Mouse (Mus musculus): ENCODE measurements at regions not wholly inside any gene's neighbourhood (a gene's known extent, or its start where the extent isn't known, plus 50 kb on each side); places are given as distances from the start of the nearest gene placed in this dataset.

DNA sequence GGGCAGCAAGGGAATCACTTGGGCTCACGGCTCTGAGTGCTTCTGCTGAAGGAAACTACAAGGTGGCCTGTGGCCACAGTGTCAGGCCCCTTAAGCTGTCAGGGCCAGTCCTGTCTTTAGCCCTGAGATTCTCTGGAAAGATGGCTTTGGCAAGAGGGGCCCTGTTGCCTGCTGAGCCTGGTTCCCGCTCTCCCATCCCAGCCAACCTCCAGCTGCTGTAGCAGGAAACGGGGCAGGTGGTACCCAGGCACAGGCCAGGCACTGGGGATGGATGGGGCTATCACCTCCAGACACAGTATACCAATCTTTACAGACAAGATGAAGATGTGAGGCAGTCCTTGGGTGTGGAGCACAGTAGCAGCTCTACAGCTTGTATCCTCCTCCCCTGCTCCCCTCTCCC, 54.6 kb upstream of the Otos start:
- Histone ChIP-seq H3K27ac (no peak overlapping the region), H3K36me3 (replicated peaks) (no peaks in the 10 kb centered on the region)

DNA sequence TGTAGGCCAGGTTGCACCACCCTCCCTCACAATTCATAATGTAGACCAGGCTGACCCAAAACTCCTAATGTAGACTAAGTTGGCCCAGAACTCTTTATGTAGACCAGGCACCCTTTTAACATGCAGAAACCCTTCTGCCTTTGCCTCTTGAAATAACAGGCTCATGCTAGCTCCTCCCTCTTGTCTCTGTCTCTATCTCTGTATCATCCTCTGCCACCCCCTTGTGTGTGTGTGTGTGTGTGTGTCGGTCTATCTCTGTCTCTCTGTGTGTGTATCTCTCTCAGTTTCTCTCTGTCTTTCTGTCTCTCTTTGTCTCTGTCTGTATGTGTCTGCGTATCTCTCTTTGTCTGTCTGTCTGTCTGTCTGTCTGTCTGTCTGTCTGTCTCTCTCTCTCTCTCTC, 51.5 kb upstream of the Otos start:
- H3K4me2 ChIP-seq = no peak overlapping the region
- H3K27ac ChIP-seq = peak overlapping the region; percentile 75; the same call in 1 of the 2 replicates
- peaks cover 4% of the 10 kb centered on the region; the same call in 1 of the 2 replicates for H3K27me3 ChIP-seq
- H3K36me3 ChIP-seq (replicated peaks) = no peaks in the 10 kb centered on the region
- ATAC-seq (ENCODE audit: low FRiP score) = no peak
- no peak overlapping the region for H3K9ac ChIP-seq
- H3K4me3 ChIP-seq (replicated peaks) = no peak overlapping the region
- WGBS = 92% methylated on average over 2 of the region's 2 CpGs
- peaks cover 31% of the 10 kb centered on the region for H3K4me1 ChIP-seq
- H3K9me3 ChIP-seq = no peaks in the 10 kb centered on the region

More for the DNA sequence above, 54.6 kb upstream of the Otos start:
- Histone ChIP-seq H3K27me3 (peaks cover 4% of the 10 kb centered on the region; the same call in 1 of the 2 replicates), H3K4me1 (peaks cover 21% of the 10 kb centered on the region), H3K9ac (no peak overlapping the region), H3K4me3 (replicated peaks) (no peak overlapping the region), H3K9me3 (no peaks in the 10 kb centered on the region), H3K4me2 (no peak overlapping the region)
- ATAC-seq (ENCODE audit: low FRiP score) = no peak
- WGBS = 76% methylated on average over 3 of the region's 3 CpGs

GRCm38 (mm10) chr1:92699697-92700096, 51.1 kb upstream of the Otos start:
- peak; percentile 13; the same call in 1 of the 2 replicates for ATAC-seq (ENCODE audit: low FRiP score)

DNA sequence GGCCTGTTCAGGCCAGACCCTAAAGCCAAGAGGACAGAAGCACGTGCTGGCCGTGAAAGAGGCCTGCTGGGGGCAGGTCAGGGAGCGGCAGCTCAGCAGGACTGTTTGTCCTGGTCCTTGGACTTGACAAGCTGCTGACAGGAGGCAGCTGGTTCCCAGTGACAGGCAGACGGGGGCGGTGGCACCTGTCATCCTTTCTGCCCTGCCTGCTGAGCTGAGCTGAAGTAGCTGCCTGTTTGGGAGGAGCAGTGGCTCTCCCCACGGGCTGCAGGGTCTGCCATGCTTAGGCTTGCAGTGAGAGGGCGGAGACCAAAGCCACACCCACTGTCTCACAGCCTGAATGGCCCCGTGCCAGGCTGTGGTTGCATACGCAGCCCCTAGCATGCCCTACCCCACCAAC, 50.4 kb upstream of the Otos start:
- Histone ChIP-seq H3K36me3 (replicated peaks) (no peaks in the 10 kb centered on the region), H3K9me3 (no peaks in the 10 kb centered on the region), H3K27me3 (peaks cover 4% of the 10 kb centered on the region; the same call in 1 of the 2 replicates), H3K4me1 (peaks cover 31% of the 10 kb centered on the region), H3K27ac (peak overlapping the region; percentile 75), H3K4me2 (peak overlapping the region; percentile 32), H3K9ac (no peak overlapping the region), H3K4me3 (replicated peaks) (no peak overlapping the region)
- WGBS = 2% methylated on average over 9 of the region's 9 CpGs
- ATAC-seq (ENCODE audit: low FRiP score) = peak; percentile 90

More at GRCm38 (mm10) chr1:92699697-92700096, 51.1 kb upstream of the Otos start:
- 8% methylated on average over 6 of the region's 6 CpGs for WGBS
- Histone ChIP-seq H3K27ac (peak overlapping the region; percentile 75), H3K4me2 (peak overlapping the region; percentile 32), H3K4me1 (peaks cover 31% of the 10 kb centered on the region), H3K9ac (no peak overlapping the region), H3K9me3 (no peaks in the 10 kb centered on the region), H3K4me3 (replicated peaks) (no peak overlapping the region), H3K36me3 (replicated peaks) (no peaks in the 10 kb centered on the region), H3K27me3 (peaks cover 4% of the 10 kb centered on the region; the same call in 1 of the 2 replicates)

GRCm38 (mm10) chr1:92698541-92698940, 49.9 kb upstream of the Otos start:
- no peaks in the 10 kb centered on the region for H3K9me3 ChIP-seq
- ATAC-seq (ENCODE audit: low FRiP score) = no peak
- 0 out of 2 replicates have a peak overlapping the region, but pooled peaks have one; percentile 32 for H3K4me2 ChIP-seq
- no peak overlapping the region for H3K9ac ChIP-seq
- no peak overlapping the region for H3K4me3 ChIP-seq (replicated peaks)
- WGBS = 88% methylated on average over 3 of the region's 3 CpGs
- no peaks in the 10 kb centered on the region for H3K36me3 ChIP-seq (replicated peaks)
- H3K27ac ChIP-seq = peak overlapping the region; percentile 75
- peaks cover 4% of the 10 kb centered on the region; the same call in 1 of the 2 replicates for H3K27me3 ChIP-seq
- peaks cover 31% of the 10 kb centered on the region for H3K4me1 ChIP-seq
